Mouse (Mus musculus) myocyte (in vitro differentiated cells): Measurements from ENCODE around the gene Nid2. TPM values are rescaled to one million over a fixed set of nuclear protein-coding genes. Genes with fewer than 3 reads are reported as not detected.

Experiments
- H3K27me3 ChIP-seq: one replicate; pipeline ENCODE4 v1.6.1; 2011; ENCODE audit not compliant: control insufficient read depth, insufficient read depth, insufficient read length
- H3K36me3 ChIP-seq: one replicate; pipeline ENCODE4 v1.6.1; 2011; ENCODE audit not compliant: control insufficient read depth, insufficient read depth
- H3K4me2 ChIP-seq: one replicate; pipeline ENCODE4 v1.6.1; 2011; ENCODE audit warnings: low read depth, control low read depth
- H3K4me3 ChIP-seq: one replicate; pipeline ENCODE4 v1.5.1; 2011; ENCODE audit warnings: mild to moderate bottlenecking, control low read depth, moderate library complexity
- H3K79me2 ChIP-seq: one replicate; pipeline ENCODE4 v1.6.1; 2011; ENCODE audit not compliant: control insufficient read depth, insufficient read depth
- H3ac ChIP-seq: one replicate; pipeline ENCODE4 v1.6.1; 2011; ENCODE audit not compliant: control insufficient read depth, insufficient read length
- CEBPB ChIP-seq: IDR thresholded peaks from 2 replicates; pipeline ENCODE4 v1.6.1; 2011; ENCODE audit warnings: mild to moderate bottlenecking, moderate library complexity; ENCODE audit not compliant: poor library complexity, insufficient read depth, severe bottlenecking
- E2F4 ChIP-seq: IDR thresholded peaks from one replicate; pipeline ENCODE4 v1.6.1; 2011; ENCODE audit warnings: mild to moderate bottlenecking, control low read depth, moderate library complexity; ENCODE audit not compliant: insufficient read depth
- MAX ChIP-seq: IDR thresholded peaks from one replicate; pipeline ENCODE4 v1.6.1; 2011; ENCODE audit warnings: low read depth, mild to moderate bottlenecking, control low read depth
- MYOD1 ChIP-seq, 3 experiments: IDR thresholded peaks; one replicate each; pipeline ENCODE4 v1.6.1; 2011; ENCODE audit warnings: control low read depth in 2 of 3, low read depth in 2 of 3, mild to moderate bottlenecking in 2 of 3, moderate library complexity in 1 of 3; ENCODE audit not compliant: insufficient read length in 2 of 3, control insufficient read depth in 1 of 3
- MYOG ChIP-seq, 3 experiments: IDR thresholded peaks; one replicate each; pipeline ENCODE4 v1.6.1; 2011; ENCODE audit warnings: control low read depth in 2 of 3, low read depth in 2 of 3, mild to moderate bottlenecking in 2 of 3; ENCODE audit not compliant: insufficient read length in 2 of 3, control insufficient read depth in 1 of 3, insufficient read depth in 1 of 3
- POLR2A ChIP-seq: IDR thresholded peaks from one replicate; pipeline ENCODE4 v1.6.1; 2011; ENCODE audit warnings: low read depth, mild to moderate bottlenecking, control low read depth, moderate library complexity; ENCODE audit not compliant: insufficient read length
- POLR2AphosphoS2 ChIP-seq: IDR thresholded peaks from one replicate; pipeline ENCODE4 v1.6.1; 2011; ENCODE audit warnings: low read depth, control low read depth; ENCODE audit not compliant: insufficient read length
- REST ChIP-seq: IDR thresholded peaks from one replicate; pipeline ENCODE4 v1.6.1; 2011; ENCODE audit warnings: mild to moderate bottlenecking, control low read depth, moderate library complexity; ENCODE audit not compliant: insufficient read depth, insufficient read length
- SRF ChIP-seq: IDR thresholded peaks from one replicate; pipeline ENCODE4 v1.6.1; 2011; ENCODE audit warnings: low read depth; ENCODE audit not compliant: control insufficient read depth, insufficient read length
- TCF12 ChIP-seq: IDR thresholded peaks from one replicate; pipeline ENCODE4 v1.6.1; 2011; ENCODE audit warnings: mild to moderate bottlenecking, control low read depth; ENCODE audit not compliant: poor library complexity, insufficient read depth, severe bottlenecking
- TCF3 ChIP-seq: IDR thresholded peaks from one replicate; pipeline ENCODE4 v1.6.1; 2011; ENCODE audit warnings: low read depth, control low read depth; ENCODE audit not compliant: insufficient read length
- USF1 ChIP-seq: IDR thresholded peaks from one replicate; pipeline ENCODE4 v1.6.1; 2011; ENCODE audit warnings: low read depth, mild to moderate bottlenecking, control low read depth, moderate library complexity
- polyA plus RNA-seq: library from polyadenylated mRNA; unstranded; fragments of >200 nt; fragmentation: generic; extraction: Trizol; gene quantifications from one replicate; pipeline ENCODE4 v1.2.1, GENCODE M21; 2012; ENCODE audit warnings: missing spikeins

Nid2 gene
- polyA plus RNA-seq, 1 experiment = 52.6 TPM

- TF ChIP-seq TCF3 = no peak
- no peak for TF ChIP-seq MAX
- TF ChIP-seq MYOG (IDR thresholded peaks at IDR 0.05; ENCODE audit: control insufficient read depth in 1 of 3, insufficient read depth in 1 of 3, insufficient read length in 2 of 3, low read depth in 2 of 3) = no peak
- TF ChIP-seq REST = no peak
- TF ChIP-seq TCF12 = no peak
- TF ChIP-seq E2F4 = no peak
- TF ChIP-seq USF1 = no peak
- TF ChIP-seq POLR2A = no peak
- TF ChIP-seq SRF = no peak
- TF ChIP-seq CEBPB = no peak
- TF ChIP-seq POLR2AphosphoS2 = no peak
- TF ChIP-seq MYOD1 (IDR thresholded peaks at IDR 0.05; ENCODE audit: control insufficient read depth in 1 of 3, insufficient read length in 2 of 3, low read depth in 2 of 3) = no peak
- Histone ChIP-seq H3K4me2 (no peak overlapping the region), H3K27me3 (no peaks in the 10 kb centered on the region), H3K4me3 (no peak overlapping the region), H3K79me2 (no peaks in the 10 kb centered on the region), H3ac (no peak overlapping the region), H3K36me3 (no peaks in the 10 kb centered on the region)
Observed at GRCm38 (mm10) chr14:19744876-19745275, 6.2 kb upstream of the Nid2 start.

GRCm38 (mm10) chr14:19746232-19746631, 4.8 kb upstream of the Nid2 start:
- H3K4me2 ChIP-seq = peak overlapping the region; percentile 14
- H3ac ChIP-seq = no peak overlapping the region
- no peaks in the 10 kb centered on the region for H3K36me3 ChIP-seq
- H3K79me2 ChIP-seq = no peaks in the 10 kb centered on the region
- no peaks in the 10 kb centered on the region for H3K27me3 ChIP-seq
- no peak overlapping the region for H3K4me3 ChIP-seq
- TF ChIP-seq USF1 (no peak), SRF (no peak)

- no peaks in the 10 kb centered on the region for H3K27me3 ChIP-seq
Observed at GRCm38 (mm10) chr14:19746731-19747130, 4.3 kb upstream of the Nid2 start.

GRCm38 (mm10) chr14:19749743-19750142, 1.3 kb upstream of the Nid2 start:
- Histone ChIP-seq H3ac (no peak overlapping the region), H3K79me2 (peaks cover 6% of the 10 kb centered on the region), H3K27me3 (no peaks in the 10 kb centered on the region), H3K36me3 (no peaks in the 10 kb centered on the region), H3K4me3 (peak overlapping the region; percentile 58), H3K4me2 (peak overlapping the region; percentile 88)
- TF ChIP-seq SRF (no peak), REST (no peak), USF1 (no peak), POLR2A (no peak), TCF3 (no peak), E2F4 (no peak), TCF12 (no peak), MYOD1 (IDR thresholded peaks at IDR 0.05; ENCODE audit: control insufficient read depth in 1 of 3, insufficient read length in 2 of 3, low read depth in 2 of 3) (no peak), CEBPB (no peak), MAX (no peak), MYOG (IDR thresholded peaks at IDR 0.05; ENCODE audit: control insufficient read depth in 1 of 3, insufficient read depth in 1 of 3, insufficient read length in 2 of 3, low read depth in 2 of 3) (no peak), POLR2AphosphoS2 (no peak)

More at GRCm38 (mm10) chr14:19746731-19747130, 4.3 kb upstream of the Nid2 start:
- Histone ChIP-seq H3K79me2 (no peaks in the 10 kb centered on the region), H3K4me3 (no peak overlapping the region), H3K36me3 (no peaks in the 10 kb centered on the region), H3K4me2 (no peak overlapping the region), H3ac (no peak overlapping the region)
- TF ChIP-seq TCF3 (no peak), USF1 (no peak), TCF12 (no peak), MYOD1 (IDR thresholded peaks at IDR 0.05; ENCODE audit: control insufficient read depth in 1 of 3, insufficient read length in 2 of 3, low read depth in 2 of 3) (no peak), MYOG (IDR thresholded peaks at IDR 0.05; ENCODE audit: control insufficient read depth in 1 of 3, insufficient read depth in 1 of 3, insufficient read length in 2 of 3, low read depth in 2 of 3) (no peak)

GRCm38 (mm10) chr14:19750411-19751024, 547 bp upstream of the Nid2 start:
- H3K4me3 ChIP-seq = peak overlapping the region; percentile 58
- peak overlapping the region; percentile 78 for H3ac ChIP-seq
- H3K4me2 ChIP-seq = peak overlapping the region; percentile 88
- no peaks in the 10 kb centered on the region for H3K27me3 ChIP-seq
- peaks cover 6% of the 10 kb centered on the region for H3K79me2 ChIP-seq
- peak in 2 of 3 experiments; percentile 60 to 70 for TF ChIP-seq MYOD1 (IDR thresholded peaks at IDR 0.05; ENCODE audit: control insufficient read depth in 1 of 3, insufficient read length in 2 of 3, low read depth in 2 of 3)
- no peak for TF ChIP-seq TCF3
- TF ChIP-seq MYOG (IDR thresholded peaks at IDR 0.05; ENCODE audit: control insufficient read depth in 1 of 3, insufficient read depth in 1 of 3, insufficient read length in 2 of 3, low read depth in 2 of 3) = peak in 1 of 3 experiments; percentile 45
- no peak for TF ChIP-seq MAX
- H3K36me3 ChIP-seq = no peaks in the 10 kb centered on the region
